Mouse (Mus musculus) brain, embryonic 14.5 days (tissue): ENCODE results near the gene Dlgap1.

Experiments used
- CTCF ChIP-seq: fragments of 200-500 bp; IDR thresholded peaks from 2 replicates; pipeline ENCODE4 v1.5.1; 2012; ENCODE audit warnings: inconsistent platforms, mild to moderate bottlenecking, moderate library complexity, borderline replicate concordance; ENCODE audit not compliant: insufficient read depth, insufficient read length; ENCODE audit errors: extremely low read depth
- POLR2A ChIP-seq: fragments of 200-500 bp; IDR thresholded peaks from 2 replicates; pipeline ENCODE4 v1.6.1; 2012; ENCODE audit warnings: mild to moderate bottlenecking, inconsistent platforms, borderline replicate concordance; ENCODE audit not compliant: poor library complexity, insufficient read depth, insufficient read length, severe bottlenecking; ENCODE audit errors: extremely low read depth

GRCm38 (mm10) chr17:70722146-70722545, 753.3 kb downstream of the Dlgap1 start:
- TF ChIP-seq POLR2A (no peak), CTCF (no peak)
